Mouse (Mus musculus): ENCODE results near the gene Aak1.

- TF ChIP-seq CTCF (IDR thresholded peaks at IDR 0.05; ENCODE audit: extremely low read depth, insufficient read length, insufficient replicate concordance, low read depth, low read length) (no peak), POLR2A (IDR thresholded peaks at IDR 0.05; ENCODE audit: low read depth, low read length) (no peak)
These were observed 189.8 kb downstream of the Aak1 start for GRCm38 (mm10) chr6:87039161-87039560.

Data from small intestine, adult 2 months (tissue).